Mouse (Mus musculus): Measurements from ENCODE around the gene Fam83g. TPM values are rescaled to one million over a fixed set of nuclear protein-coding genes. Genes with fewer than 3 reads are reported as not detected.

Fam83g gene
- polyA plus RNA-seq, 1 experiment from 2014 or later = 2.2 TPM

- 61% methylated on average over 4 of the region's 4 CpGs for WGBS
- no peak for ATAC-seq (ENCODE audit: low FRiP score, low read depth)
- Histone ChIP-seq H3K4me2 (replicated peaks) (no peak overlapping the region), H3K9me3 (no peaks in the 10 kb centered on the region), H3K9ac (no peak overlapping the region), H3K36me3 (no peaks in the 10 kb centered on the region), H3K4me3 (no peak overlapping the region), H3K27me3 (no peaks in the 10 kb centered on the region), H3K4me1 (0 out of 2 replicates have a peak, but pooled peaks cover 5% of the 10 kb centered on the region), H3K27ac (no peak overlapping the region)
Observed at GRCm38 (mm10) chr11:61655649-61656048, 28.2 kb upstream of the Fam83g start.

GRCm38 (mm10) chr11:61656148-61656850, 27.6 kb upstream of the Fam83g start:
- H3K27ac ChIP-seq = no peak overlapping the region
- H3K36me3 ChIP-seq = no peaks in the 10 kb centered on the region
- 75% methylated on average over 6 of the region's 6 CpGs for WGBS
- H3K27me3 ChIP-seq = no peaks in the 10 kb centered on the region
- no peak overlapping the region for H3K4me2 ChIP-seq (replicated peaks)
- ATAC-seq (ENCODE audit: low FRiP score, low read depth) = no peak
- no peak overlapping the region for H3K4me3 ChIP-seq
- no peak overlapping the region for H3K9ac ChIP-seq
- 0 out of 2 replicates have a peak, but pooled peaks cover 5% of the 10 kb centered on the region for H3K4me1 ChIP-seq
- no peaks in the 10 kb centered on the region for H3K9me3 ChIP-seq

- H3K4me3 ChIP-seq = no peak overlapping the region
- H3K36me3 ChIP-seq = no peaks in the 10 kb centered on the region
- no peaks in the 10 kb centered on the region for H3K27me3 ChIP-seq
- H3K9ac ChIP-seq = no peak overlapping the region
- H3K4me1 ChIP-seq = 0 out of 2 replicates have a peak, but pooled peaks cover 5% of the 10 kb centered on the region
- H3K9me3 ChIP-seq = no peaks in the 10 kb centered on the region
- H3K27ac ChIP-seq = no peak overlapping the region
- ATAC-seq (ENCODE audit: low FRiP score, low read depth) = no peak
- WGBS = 65% methylated on average over 2 of the region's 2 CpGs
- H3K4me2 ChIP-seq (replicated peaks) = no peak overlapping the region
Observed at GRCm38 (mm10) chr11:61657432-61657831, 26.5 kb upstream of the Fam83g start.

- Histone ChIP-seq H3K9me3 (no peaks in the 10 kb centered on the region), H3K27ac (no peak overlapping the region), H3K4me2 (replicated peaks) (no peak overlapping the region), H3K4me1 (peaks cover 5% of the 10 kb centered on the region; the same call in 1 of the 2 replicates), H3K27me3 (no peaks in the 10 kb centered on the region), H3K36me3 (no peaks in the 10 kb centered on the region), H3K4me3 (no peak overlapping the region), H3K9ac (no peak overlapping the region)
- no peak for ATAC-seq (ENCODE audit: low FRiP score, low read depth)
- 83% methylated on average over 3 of the region's 3 CpGs for WGBS
Observed at GRCm38 (mm10) chr11:61658360-61658922, 25.4 kb upstream of the Fam83g start.

- Histone ChIP-seq H3K36me3 (no peaks in the 10 kb centered on the region), H3K4me1 (peaks cover 5% of the 10 kb centered on the region; the same call in 1 of the 2 replicates), H3K4me3 (no peak overlapping the region), H3K9me3 (no peaks in the 10 kb centered on the region), H3K9ac (no peak overlapping the region), H3K27ac (no peak overlapping the region), H3K4me2 (replicated peaks) (no peak overlapping the region), H3K27me3 (no peaks in the 10 kb centered on the region)
- 70% methylated on average over 4 of the region's 4 CpGs for WGBS
- ATAC-seq (ENCODE audit: low FRiP score, low read depth) = no peak
Observed at GRCm38 (mm10) chr11:61659011-61659858, 24.7 kb upstream of the Fam83g start.

GRCm38 (mm10) chr11:61660001-61660400, 23.9 kb upstream of the Fam83g start:
- no peak for ATAC-seq (ENCODE audit: low FRiP score, low read depth)
- 89% methylated on average over 8 of the region's 8 CpGs for WGBS

GRCm38 (mm10) chr11:61660806-61661392, 23.0 kb upstream of the Fam83g start:
- no peak for ATAC-seq (ENCODE audit: low FRiP score, low read depth)
- no peak overlapping the region for H3K4me2 ChIP-seq (replicated peaks)
- H3K27me3 ChIP-seq = no peaks in the 10 kb centered on the region
- H3K27ac ChIP-seq = no peak overlapping the region
- H3K4me1 ChIP-seq = peaks cover 5% of the 10 kb centered on the region; the same call in 1 of the 2 replicates
- no peaks in the 10 kb centered on the region for H3K9me3 ChIP-seq
- H3K36me3 ChIP-seq = no peaks in the 10 kb centered on the region
- H3K4me3 ChIP-seq = no peak overlapping the region
- WGBS = 74% methylated on average over 7 of the region's 7 CpGs
- no peak overlapping the region for H3K9ac ChIP-seq

More at GRCm38 (mm10) chr11:61660001-61660400, 23.9 kb upstream of the Fam83g start:
- no peak overlapping the region for H3K27ac ChIP-seq
- H3K27me3 ChIP-seq = no peaks in the 10 kb centered on the region
- no peak overlapping the region for H3K9ac ChIP-seq
- H3K36me3 ChIP-seq = no peaks in the 10 kb centered on the region
- H3K4me1 ChIP-seq = peaks cover 5% of the 10 kb centered on the region; the same call in 1 of the 2 replicates
- H3K9me3 ChIP-seq = no peaks in the 10 kb centered on the region
- H3K4me3 ChIP-seq = no peak overlapping the region
- H3K4me2 ChIP-seq (replicated peaks) = no peak overlapping the region

- no peak for ATAC-seq (ENCODE audit: low FRiP score, low read depth)
Observed at GRCm38 (mm10) chr11:61662189-61662588, 21.7 kb upstream of the Fam83g start.

GRCm38 (mm10) chr11:61665401-61665800, 18.5 kb upstream of the Fam83g start:
- Histone ChIP-seq H3K36me3 (no peaks in the 10 kb centered on the region), H3K4me3 (no peak overlapping the region), H3K9ac (no peak overlapping the region), H3K4me1 (peaks cover 6% of the 10 kb centered on the region), H3K27ac (no peak overlapping the region), H3K4me2 (replicated peaks) (no peak overlapping the region), H3K9me3 (no peaks in the 10 kb centered on the region), H3K27me3 (no peaks in the 10 kb centered on the region)
- ATAC-seq (ENCODE audit: low FRiP score, low read depth) = no peak
- 85% methylated on average over 4 of the region's 4 CpGs for WGBS

More at GRCm38 (mm10) chr11:61662189-61662588, 21.7 kb upstream of the Fam83g start:
- Histone ChIP-seq H3K27me3 (no peaks in the 10 kb centered on the region), H3K4me3 (no peak overlapping the region), H3K9me3 (no peaks in the 10 kb centered on the region), H3K4me2 (replicated peaks) (no peak overlapping the region), H3K36me3 (no peaks in the 10 kb centered on the region), H3K4me1 (peaks cover 5% of the 10 kb centered on the region; the same call in 1 of the 2 replicates), H3K9ac (no peak overlapping the region), H3K27ac (no peak overlapping the region)
- WGBS = 91% methylated on average over 5 of the region's 5 CpGs

- H3K9me3 ChIP-seq = no peaks in the 10 kb centered on the region
- H3K4me3 ChIP-seq = no peak overlapping the region
- peaks cover 6% of the 10 kb centered on the region for H3K4me1 ChIP-seq
- H3K27ac ChIP-seq = no peak overlapping the region
- H3K27me3 ChIP-seq = no peaks in the 10 kb centered on the region
- ATAC-seq (ENCODE audit: low FRiP score, low read depth) = no peak
- H3K36me3 ChIP-seq = no peaks in the 10 kb centered on the region
- no peak overlapping the region for H3K9ac ChIP-seq
- H3K4me2 ChIP-seq (replicated peaks) = no peak overlapping the region
- WGBS = 51% methylated on average over 7 of the region's 7 CpGs
Observed at GRCm38 (mm10) chr11:61665991-61666799, 17.7 kb upstream of the Fam83g start.

GRCm38 (mm10) chr11:61667248-61667647, 16.6 kb upstream of the Fam83g start:
- Histone ChIP-seq H3K4me2 (replicated peaks) (no peak overlapping the region), H3K9ac (no peak overlapping the region), H3K36me3 (no peaks in the 10 kb centered on the region), H3K27me3 (no peaks in the 10 kb centered on the region), H3K4me3 (no peak overlapping the region), H3K4me1 (peaks cover 6% of the 10 kb centered on the region), H3K27ac (no peak overlapping the region), H3K9me3 (no peaks in the 10 kb centered on the region)
- WGBS = 86% methylated on average over 5 of the region's 5 CpGs
- ATAC-seq (ENCODE audit: low FRiP score, low read depth) = no peak

Data from limb, embryonic 13.5 days (tissue).